Mouse (Mus musculus) limb, embryonic 13.5 days (tissue): ENCODE results near the gene Prickle2. TPM values are rescaled to one million over a fixed set of nuclear protein-coding genes. Genes with fewer than 3 reads are reported as not detected.

Source experiments
- ATAC-seq: fragments of 200-750 bp; cut with Nextera tagmentation; 2 replicates; pipeline ENCODE4 v1.8.0; 2017; ENCODE audit warnings: low read depth, moderate number of reproducible peaks, moderate TSS enrichment; ENCODE audit not compliant: low FRiP score
- H3K27ac ChIP-seq: fragments of 300-500 bp; sonication (generic); 2 replicates; pipeline ENCODE4 v1.5.1; 2015; ENCODE audit warnings: inconsistent platforms, mild to moderate bottlenecking, moderate library complexity
- H3K27me3 ChIP-seq: fragments of 300-500 bp; sonication (generic); 2 replicates; pipeline ENCODE4 v1.6.1; 2015; ENCODE audit warnings: mild to moderate bottlenecking, inconsistent platforms
- H3K36me3 ChIP-seq: fragments of 300-500 bp; sonication (generic); 2 replicates; pipeline ENCODE4 v1.6.1; 2015; ENCODE audit warnings: inconsistent platforms, mild to moderate bottlenecking, moderate library complexity
- H3K4me1 ChIP-seq: fragments of 300-500 bp; sonication (generic); 2 replicates; pipeline ENCODE4 v1.6.1; 2015; ENCODE audit warnings: inconsistent platforms
- H3K4me2 ChIP-seq: fragments of 300-500 bp; sonication (generic); replicated peaks from 2 replicates; pipeline ENCODE4 v1.6.1; 2015; ENCODE audit warnings: inconsistent platforms, mild to moderate bottlenecking, moderate library complexity
- H3K4me3 ChIP-seq: fragments of 300-500 bp; sonication (generic); 2 replicates; pipeline ENCODE4 v1.5.1; 2015; ENCODE audit warnings: moderate library complexity, mild to moderate bottlenecking, inconsistent platforms
- H3K9ac ChIP-seq: fragments of 300-500 bp; sonication (generic); 2 replicates; pipeline ENCODE4 v1.6.1; 2015; ENCODE audit warnings: mild to moderate bottlenecking, inconsistent platforms
- H3K9me3 ChIP-seq: fragments of 300-500 bp; sonication (generic); 2 replicates; pipeline ENCODE4 v1.6.1; 2016; ENCODE audit warnings: inconsistent platforms
- WGBS: fragments of 180-500 bp; shearing (Covaris S2); methylation state at CpG from one replicate; pipeline ENCODE4 v1.1.7; 2015; 5-methylcytosine and 5-hydroxymethylcytosine counted together
- polyA plus RNA-seq: library from polyadenylated mRNA; unstranded; fragments of >200 nt; fragmentation: Nextera tagmentation; extraction: Ambion mirVana; gene quantifications from 2 replicates; pipeline ENCODE4 v1.2.1, GENCODE M21; 2015

The Prickle2 gene
- polyA plus RNA-seq, 1 experiment from 2014 or later = 6.1 TPM

DNA sequence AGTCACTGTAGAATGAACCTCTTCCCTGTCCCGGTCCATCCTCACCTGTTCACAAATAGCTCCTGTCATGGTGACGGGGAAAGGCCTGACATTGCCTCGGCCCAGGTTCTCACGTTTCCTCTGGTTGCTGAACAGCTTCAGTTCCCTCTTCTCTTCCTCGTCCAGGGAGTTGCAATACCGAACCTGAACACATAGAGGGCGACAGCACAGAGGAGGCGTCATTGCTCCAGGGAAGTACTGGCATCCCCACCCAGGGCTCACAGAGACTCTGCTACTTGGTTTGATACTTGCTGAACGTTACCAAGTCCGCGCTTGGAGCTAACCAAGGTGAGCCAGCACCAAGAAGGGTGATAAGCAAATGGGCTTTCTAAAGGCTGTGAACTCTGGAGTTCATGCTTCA, 283.7 kb downstream of the Prickle2 start:
- peaks cover 9% of the 10 kb centered on the region; the same call in 1 of the 2 replicates for H3K4me1 ChIP-seq
- no peaks in the 10 kb centered on the region for H3K27me3 ChIP-seq

DNA sequence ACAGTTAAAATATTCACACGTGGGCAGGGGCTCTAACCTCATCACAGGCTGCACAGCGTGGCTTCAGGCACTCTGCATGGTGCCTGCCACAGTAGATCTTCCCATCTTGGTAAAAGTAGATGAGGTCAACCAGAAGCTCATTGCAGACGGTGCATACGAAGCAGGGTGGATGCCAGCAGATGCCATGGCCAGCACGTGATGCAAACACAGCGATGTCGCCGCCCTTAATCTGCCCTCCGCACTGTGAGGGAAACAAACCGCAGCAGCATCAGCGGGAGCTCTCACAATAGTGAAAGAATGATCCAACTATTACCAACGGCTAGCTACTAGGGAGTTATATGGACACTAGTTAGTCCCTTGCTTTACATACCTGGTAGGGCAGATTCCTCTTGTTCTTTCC, 285.8 kb downstream of the Prickle2 start:
- 93% methylated on average over 12 of the region's 12 CpGs for WGBS
- Histone ChIP-seq H3K4me3 (no peak overlapping the region), H3K9me3 (no peaks in the 10 kb centered on the region), H3K36me3 (peaks cover 30% of the 10 kb centered on the region), H3K4me1 (peaks cover 11% of the 10 kb centered on the region), H3K27me3 (no peaks in the 10 kb centered on the region), H3K4me2 (no peak overlapping the region), H3K27ac (no peak overlapping the region), H3K9ac (no peak overlapping the region)
- ATAC-seq = no peak

More for the DNA sequence above, 283.7 kb downstream of the Prickle2 start:
- H3K27ac ChIP-seq = no peak overlapping the region
- H3K9me3 ChIP-seq = no peaks in the 10 kb centered on the region
- WGBS = 57% methylated on average over 11 of the region's 11 CpGs
- H3K36me3 ChIP-seq = peaks cover 28% of the 10 kb centered on the region
- no peak overlapping the region for H3K9ac ChIP-seq
- no peak for ATAC-seq
- no peak overlapping the region for H3K4me2 ChIP-seq
- no peak overlapping the region for H3K4me3 ChIP-seq

DNA sequence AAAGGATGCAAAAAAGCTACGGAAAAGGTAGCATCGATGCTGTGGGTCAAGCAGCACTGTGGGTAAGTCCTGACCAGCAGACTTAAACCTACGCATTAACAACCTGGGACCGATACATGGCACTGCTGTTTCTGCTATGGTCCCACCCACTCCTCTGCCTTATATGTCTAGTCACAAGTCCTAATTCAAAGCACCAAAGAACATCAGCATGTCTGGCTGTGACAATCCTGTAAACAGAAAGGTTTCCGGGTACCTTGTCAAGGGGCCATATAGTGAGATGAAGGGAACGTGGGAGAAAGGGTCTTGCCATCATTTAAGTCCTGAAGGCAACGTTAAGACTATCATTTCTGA, 290.6 kb downstream of the Prickle2 start:
- 73% methylated on average over 7 of the region's 7 CpGs for WGBS
- Histone ChIP-seq H3K4me3 (no peak overlapping the region), H3K4me2 (0 out of 2 replicates have a peak overlapping the region, but pooled peaks have one; percentile 0), H3K27me3 (no peaks in the 10 kb centered on the region), H3K4me1 (peaks cover 21% of the 10 kb centered on the region), H3K36me3 (peaks cover 23% of the 10 kb centered on the region), H3K27ac (peak overlapping the region; percentile 74), H3K9ac (no peak overlapping the region), H3K9me3 (no peaks in the 10 kb centered on the region)
- ATAC-seq = no peak

DNA sequence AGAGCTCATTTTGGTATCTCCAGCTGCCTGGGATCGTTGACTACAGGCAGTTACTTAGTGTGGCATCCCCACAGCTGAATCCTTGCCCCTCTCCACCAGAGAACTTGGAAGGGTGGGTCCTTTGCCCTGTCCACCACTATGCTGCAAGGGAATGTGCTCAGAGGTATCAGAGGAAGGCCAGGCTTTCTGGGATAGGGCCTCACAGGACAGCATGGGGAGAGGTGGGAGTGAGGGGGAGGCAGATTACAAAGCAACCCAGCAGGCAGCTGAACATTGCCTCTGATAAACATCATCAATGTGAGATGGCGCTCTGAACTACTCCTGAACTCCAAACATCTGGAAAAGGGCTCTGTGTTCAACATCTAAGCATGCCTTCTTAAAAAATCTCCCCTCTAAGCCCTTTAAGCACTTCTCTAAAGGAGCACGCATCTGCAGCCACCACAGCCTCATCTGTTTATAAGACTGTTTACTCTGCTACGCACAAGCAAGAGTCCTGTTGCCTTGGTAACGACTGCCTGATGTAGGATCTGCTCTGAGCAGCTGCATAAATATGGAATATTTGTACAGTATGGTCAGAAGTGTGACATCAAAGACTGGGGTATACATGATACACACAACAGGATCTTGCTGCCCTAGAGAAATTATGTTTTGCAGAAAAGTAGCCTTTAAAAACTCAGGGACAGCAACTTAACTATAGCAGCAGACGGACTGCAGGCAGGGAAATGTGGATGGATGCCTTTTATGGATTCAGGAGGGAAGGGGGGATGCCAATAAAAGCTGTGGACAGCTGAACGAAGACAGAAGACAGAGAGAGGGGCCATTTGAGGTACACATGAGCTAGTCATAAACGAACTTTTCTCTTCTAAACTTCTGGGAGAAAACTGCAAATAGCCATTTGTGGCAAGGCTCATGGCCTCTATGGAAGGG, 291.2 kb downstream of the Prickle2 start:
- peak overlapping the region; percentile 74 for H3K27ac ChIP-seq
- no peak overlapping the region for H3K4me3 ChIP-seq
- H3K36me3 ChIP-seq = peaks cover 23% of the 10 kb centered on the region
- H3K9me3 ChIP-seq = no peaks in the 10 kb centered on the region
- H3K27me3 ChIP-seq = no peaks in the 10 kb centered on the region
- no peak overlapping the region for H3K9ac ChIP-seq
- WGBS = 19% methylated on average over 8 of the region's 8 CpGs
- ATAC-seq = peak; percentile 90
- 0 out of 2 replicates have a peak overlapping the region, but pooled peaks have one; percentile 0 for H3K4me2 ChIP-seq
- H3K4me1 ChIP-seq = peaks cover 21% of the 10 kb centered on the region

DNA sequence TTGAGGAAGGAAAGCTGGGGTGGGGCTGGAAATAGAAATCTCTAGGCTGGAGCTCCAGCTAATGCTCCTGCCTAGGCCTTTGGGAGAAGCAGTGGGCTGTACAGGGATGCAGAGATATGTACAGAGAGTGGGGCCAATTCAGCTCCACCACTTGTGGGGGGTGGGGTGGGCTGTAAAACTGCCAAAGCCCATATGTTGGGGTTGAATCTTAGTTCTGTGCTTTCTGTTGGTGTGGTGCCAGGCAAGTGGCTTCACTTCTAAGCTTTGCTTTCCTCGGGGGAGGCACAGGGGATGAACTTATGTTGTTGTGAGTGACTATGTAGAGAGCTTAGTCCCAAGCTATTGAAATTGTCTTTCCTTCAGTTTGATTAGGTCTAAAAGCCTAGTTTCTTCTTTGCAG, 292.0 kb downstream of the Prickle2 start:
- WGBS = 55% methylated on average over 1 of the region's 1 CpGs
- Histone ChIP-seq H3K4me1 (peaks cover 21% of the 10 kb centered on the region), H3K36me3 (peaks cover 25% of the 10 kb centered on the region), H3K9ac (no peak overlapping the region), H3K4me3 (no peak overlapping the region), H3K4me2 (no peak overlapping the region), H3K27me3 (no peaks in the 10 kb centered on the region), H3K27ac (peak overlapping the region; percentile 74; the same call in 1 of the 2 replicates), H3K9me3 (no peaks in the 10 kb centered on the region)
- ATAC-seq = peak; percentile 22; the same call in 1 of the 2 replicates

DNA sequence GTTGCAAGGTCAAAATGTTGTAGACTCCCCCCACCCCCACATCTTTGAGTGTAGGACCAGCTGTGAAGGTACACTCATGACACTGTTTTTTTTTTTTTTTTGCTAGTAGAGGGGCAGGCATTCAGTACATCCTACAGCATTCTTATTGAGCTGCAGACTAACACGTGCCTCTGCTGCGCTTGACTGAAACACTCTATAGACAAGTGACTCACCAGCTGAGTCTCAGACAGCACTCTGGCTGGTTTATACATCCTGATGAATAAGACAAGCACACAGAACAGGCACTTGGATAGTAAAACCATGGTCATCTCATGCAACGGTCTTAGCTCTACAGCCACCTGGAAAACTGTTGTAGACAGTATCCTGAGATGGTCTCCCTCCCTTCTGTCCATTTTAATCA, 296.2 kb downstream of the Prickle2 start:
- Histone ChIP-seq H3K9ac (no peak overlapping the region), H3K9me3 (no peaks in the 10 kb centered on the region), H3K4me1 (peaks cover 13% of the 10 kb centered on the region), H3K27me3 (no peaks in the 10 kb centered on the region), H3K27ac (no peak overlapping the region), H3K4me2 (no peak overlapping the region), H3K4me3 (no peak overlapping the region), H3K36me3 (peaks cover 37% of the 10 kb centered on the region)
- ATAC-seq = no peak
- WGBS = 86% methylated on average over 3 of the region's 3 CpGs

DNA sequence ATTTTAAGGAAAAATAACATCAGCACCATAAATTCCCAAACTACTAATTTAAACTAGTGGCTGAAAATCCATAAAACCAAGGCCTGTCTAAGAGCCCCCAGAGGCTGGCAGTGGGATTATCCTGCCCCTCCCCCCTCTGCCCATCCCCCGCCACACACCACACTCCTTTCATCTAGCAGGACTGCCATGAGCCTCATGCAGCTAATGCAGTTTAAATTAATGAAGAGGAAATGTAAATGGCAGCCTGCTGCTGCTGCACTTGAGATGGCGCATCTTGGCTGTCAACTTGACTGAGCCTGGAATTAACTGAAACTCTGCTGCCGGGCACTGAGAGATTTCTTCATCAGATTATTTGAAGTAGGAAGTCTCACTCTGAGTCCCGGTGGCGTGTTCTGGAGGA, 298.7 kb downstream of the Prickle2 start:
- 43% methylated on average over 5 of the region's 5 CpGs for WGBS
- H3K9ac ChIP-seq = no peak overlapping the region
- peaks cover 51% of the 10 kb centered on the region for H3K36me3 ChIP-seq
- ATAC-seq = no peak
- no peaks in the 10 kb centered on the region for H3K27me3 ChIP-seq
- no peak overlapping the region for H3K4me2 ChIP-seq
- H3K4me3 ChIP-seq = no peak overlapping the region
- no peaks in the 10 kb centered on the region for H3K9me3 ChIP-seq
- no peaks in the 10 kb centered on the region for H3K4me1 ChIP-seq
- H3K27ac ChIP-seq = no peak overlapping the region

DNA sequence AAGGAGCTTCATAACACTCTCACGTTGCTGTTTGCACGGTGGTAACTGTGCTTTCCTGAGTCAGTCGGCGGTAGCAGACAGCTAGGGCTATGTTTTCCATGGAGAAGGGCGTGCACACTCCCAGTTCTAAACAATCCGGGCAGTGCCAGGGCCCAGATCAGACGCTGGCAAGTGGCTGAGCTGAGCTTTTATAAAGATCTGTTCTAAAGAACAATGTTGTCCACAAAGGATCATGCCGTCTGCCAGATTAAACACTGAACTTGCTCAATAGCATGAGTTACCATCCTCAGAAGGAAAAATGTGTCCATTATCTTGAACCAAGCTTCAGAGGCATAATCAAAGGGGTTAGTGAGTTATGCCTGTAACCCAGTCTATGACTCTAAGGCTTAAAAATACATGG, 300.4 kb downstream of the Prickle2 start:
- H3K36me3 ChIP-seq = peaks cover 42% of the 10 kb centered on the region
- no peak overlapping the region for H3K4me2 ChIP-seq
- no peaks in the 10 kb centered on the region for H3K9me3 ChIP-seq
- ATAC-seq = no peak
- no peak overlapping the region for H3K27ac ChIP-seq
- H3K4me1 ChIP-seq = no peaks in the 10 kb centered on the region
- H3K4me3 ChIP-seq = no peak overlapping the region
- H3K27me3 ChIP-seq = no peaks in the 10 kb centered on the region
- H3K9ac ChIP-seq = no peak overlapping the region
- WGBS = 76% methylated on average over 8 of the region's 8 CpGs

DNA sequence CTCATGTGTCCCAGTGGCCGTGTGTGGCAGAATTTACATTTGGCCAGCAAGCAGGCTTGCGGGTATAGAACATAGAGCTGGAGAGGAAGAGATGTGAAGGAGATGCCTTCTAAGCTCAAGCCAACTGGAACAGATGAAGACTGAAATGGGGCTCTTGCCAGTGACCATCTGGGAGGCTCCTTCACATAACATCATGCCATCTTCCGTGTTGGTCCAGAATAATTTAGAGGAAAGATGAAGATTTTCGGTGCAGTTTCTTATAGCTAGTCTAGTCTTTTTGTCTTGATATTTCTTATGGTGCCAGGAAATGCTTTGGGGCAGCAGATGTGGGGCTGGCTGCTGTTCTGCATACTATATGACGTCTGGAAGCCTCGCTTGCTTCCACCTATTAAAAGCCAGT, 308.1 kb downstream of the Prickle2 start:
- H3K4me2 ChIP-seq = no peak overlapping the region
- H3K27ac ChIP-seq = no peak overlapping the region
- 88% methylated on average over 6 of the region's 6 CpGs for WGBS
- H3K9ac ChIP-seq = no peak overlapping the region
- no peaks in the 10 kb centered on the region for H3K36me3 ChIP-seq
- no peak overlapping the region for H3K4me3 ChIP-seq
- H3K9me3 ChIP-seq = no peaks in the 10 kb centered on the region
- no peak for ATAC-seq
- H3K4me1 ChIP-seq = no peaks in the 10 kb centered on the region
- H3K27me3 ChIP-seq = no peaks in the 10 kb centered on the region

DNA sequence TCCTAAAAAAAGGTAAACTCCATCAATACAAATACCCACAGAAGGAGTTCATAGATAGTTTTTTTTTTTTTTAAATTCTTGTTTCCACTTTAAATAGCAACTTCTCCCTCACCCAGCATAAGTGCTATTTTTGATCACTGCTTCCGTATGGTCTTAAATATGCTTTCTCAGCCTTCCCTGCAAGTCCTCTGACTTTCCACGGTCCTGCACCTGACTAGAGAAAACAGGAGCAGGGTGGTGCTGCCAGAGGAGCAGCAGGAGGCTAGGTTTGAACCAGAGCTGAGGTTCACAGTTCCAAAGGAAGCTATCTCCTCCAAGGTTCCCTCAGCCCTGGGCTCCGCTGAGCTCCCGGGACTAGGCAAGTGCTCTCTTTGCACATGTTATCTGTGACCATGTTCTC, 310.4 kb downstream of the Prickle2 start:
- Histone ChIP-seq H3K36me3 (no peaks in the 10 kb centered on the region), H3K4me1 (no peaks in the 10 kb centered on the region), H3K9me3 (no peaks in the 10 kb centered on the region), H3K9ac (no peak overlapping the region), H3K27ac (no peak overlapping the region), H3K27me3 (no peaks in the 10 kb centered on the region), H3K4me3 (no peak overlapping the region), H3K4me2 (no peak overlapping the region)
- 82% methylated on average over 4 of the region's 4 CpGs for WGBS
- ATAC-seq = no peak

DNA sequence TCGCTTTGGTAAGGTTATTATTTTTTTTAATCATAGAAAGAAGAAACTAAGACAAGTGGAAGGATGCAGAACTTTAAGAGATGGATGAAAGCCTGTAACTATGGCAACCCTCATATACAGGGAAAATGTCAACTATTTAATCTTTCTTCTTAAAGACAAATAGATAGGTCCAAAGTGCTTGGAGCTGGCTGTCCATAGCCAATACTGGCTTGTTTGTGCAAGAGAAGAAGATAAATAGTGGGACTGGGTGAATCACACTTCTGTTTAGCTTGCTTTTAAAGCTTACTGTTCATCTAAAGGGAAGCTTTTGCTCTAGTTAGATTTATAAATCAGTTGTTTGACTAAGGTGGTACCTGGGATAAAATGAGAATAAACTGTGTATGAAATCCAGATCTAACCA, 310.8 kb downstream of the Prickle2 start:
- H3K4me1 ChIP-seq = no peaks in the 10 kb centered on the region
- no peak overlapping the region for H3K4me2 ChIP-seq
- no peak for ATAC-seq
- H3K27ac ChIP-seq = no peak overlapping the region
- H3K27me3 ChIP-seq = no peaks in the 10 kb centered on the region
- no peaks in the 10 kb centered on the region for H3K36me3 ChIP-seq
- 73% methylated on average over 1 of the region's 1 CpGs for WGBS
- no peak overlapping the region for H3K9ac ChIP-seq
- no peak overlapping the region for H3K4me3 ChIP-seq
- H3K9me3 ChIP-seq = no peaks in the 10 kb centered on the region

DNA sequence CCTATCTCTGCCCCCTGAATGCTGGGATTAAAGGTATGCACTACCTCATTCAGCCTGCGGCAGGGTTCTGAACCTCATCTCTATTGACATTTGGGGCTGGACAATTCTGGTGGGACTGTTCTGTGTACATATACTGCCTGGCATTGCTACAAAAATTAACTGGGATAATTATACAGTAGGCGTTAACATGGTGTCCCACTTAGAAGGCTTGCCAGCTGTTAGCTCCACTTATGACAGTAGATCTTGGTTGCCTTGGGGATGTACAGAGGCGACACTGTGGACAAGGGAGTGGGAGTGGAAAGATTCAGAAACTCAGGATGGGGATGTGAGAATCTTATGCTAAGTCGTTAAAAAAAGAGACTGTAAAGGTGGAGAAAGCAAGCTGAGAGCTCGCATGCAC, 311.3 kb downstream of the Prickle2 start:
- H3K4me3 ChIP-seq = no peak overlapping the region
- ATAC-seq = no peak
- H3K9ac ChIP-seq = no peak overlapping the region
- no peaks in the 10 kb centered on the region for H3K4me1 ChIP-seq
- 81% methylated on average over 5 of the region's 5 CpGs for WGBS
- H3K27me3 ChIP-seq = no peaks in the 10 kb centered on the region
- H3K27ac ChIP-seq = no peak overlapping the region
- no peak overlapping the region for H3K4me2 ChIP-seq
- no peaks in the 10 kb centered on the region for H3K9me3 ChIP-seq
- H3K36me3 ChIP-seq = no peaks in the 10 kb centered on the region

DNA sequence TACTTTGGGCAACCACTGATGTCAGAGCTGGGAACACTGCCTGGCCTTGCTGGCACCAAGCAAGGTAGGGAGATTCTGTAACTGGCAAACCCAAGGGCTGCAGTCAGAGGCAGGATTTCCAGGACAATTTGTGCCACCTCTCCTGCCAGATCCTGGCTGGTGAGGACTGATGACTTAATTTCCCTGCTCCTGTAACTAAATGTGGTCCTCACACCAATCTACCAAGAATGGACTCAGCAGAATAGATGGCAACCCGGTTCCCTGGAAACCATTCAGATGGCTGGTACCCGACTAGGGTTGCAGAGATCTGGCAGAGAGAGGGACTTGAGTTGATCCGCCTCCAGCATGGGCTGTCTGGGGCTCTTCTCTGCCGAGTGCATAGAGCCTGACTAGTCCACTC, 315.6 kb downstream of the Prickle2 start:
- no peaks in the 10 kb centered on the region for H3K36me3 ChIP-seq
- H3K4me1 ChIP-seq = 0 out of 2 replicates have a peak, but pooled peaks cover 5% of the 10 kb centered on the region
- ATAC-seq = no peak
- no peak overlapping the region for H3K27ac ChIP-seq
- H3K4me3 ChIP-seq = no peak overlapping the region
- H3K4me2 ChIP-seq = no peak overlapping the region
- no peaks in the 10 kb centered on the region for H3K27me3 ChIP-seq
- H3K9me3 ChIP-seq = no peaks in the 10 kb centered on the region
- no peak overlapping the region for H3K9ac ChIP-seq
- WGBS = 88% methylated on average over 4 of the region's 4 CpGs
